Mouse (Mus musculus): ENCODE results near the gene Mif4gd. TPM values are rescaled to one million over a fixed set of nuclear protein-coding genes. Genes with fewer than 3 reads are reported as not detected.
A peak's percentile ranks its signal among the peaks of the same experiment; 100 is the strongest.

Gene Mif4gd
- total RNA-seq, 2 experiments from 2014 or later: 37.6 to 38.8 TPM

DNA sequence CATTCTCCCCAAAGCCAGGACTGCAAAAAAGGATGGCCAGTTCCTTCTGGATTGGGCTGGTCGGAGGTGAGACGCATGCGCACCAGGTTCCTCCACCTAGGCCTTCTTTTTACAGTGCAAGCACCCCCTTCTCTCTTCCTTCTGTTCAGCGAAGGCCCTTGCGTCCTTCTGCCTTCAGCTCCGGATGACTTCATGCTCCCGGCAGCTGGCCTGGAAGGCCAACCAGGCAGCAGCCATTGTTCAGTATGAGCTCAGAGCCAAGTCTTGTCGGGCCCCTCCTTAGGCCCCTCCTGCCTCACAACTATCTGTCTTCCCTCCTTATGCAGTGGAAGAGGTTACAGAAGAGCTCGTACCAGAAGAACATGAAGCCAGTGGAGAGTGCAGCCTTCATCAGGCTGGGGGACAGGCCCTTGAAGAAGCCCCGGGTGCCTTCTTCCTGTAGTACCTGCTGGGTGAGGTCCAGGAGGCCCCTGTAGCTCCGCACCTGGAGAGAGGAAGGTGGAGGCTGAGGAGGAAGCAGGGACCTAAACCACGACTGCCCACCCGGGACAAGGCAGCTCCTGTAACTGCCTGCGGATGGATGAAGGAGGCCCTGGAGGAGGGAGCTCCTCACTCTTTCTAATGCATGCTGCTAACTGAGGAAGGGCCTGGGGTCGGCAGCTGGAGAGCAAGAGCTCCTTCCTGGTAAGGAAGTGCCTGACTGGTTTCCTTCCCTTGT, 2.5 kb upstream of the Mif4gd start:
- intact Hi-C loops (cut with DNase I): no loop called here
- DNase-seq: peak; percentile 58 to 59

DNA sequence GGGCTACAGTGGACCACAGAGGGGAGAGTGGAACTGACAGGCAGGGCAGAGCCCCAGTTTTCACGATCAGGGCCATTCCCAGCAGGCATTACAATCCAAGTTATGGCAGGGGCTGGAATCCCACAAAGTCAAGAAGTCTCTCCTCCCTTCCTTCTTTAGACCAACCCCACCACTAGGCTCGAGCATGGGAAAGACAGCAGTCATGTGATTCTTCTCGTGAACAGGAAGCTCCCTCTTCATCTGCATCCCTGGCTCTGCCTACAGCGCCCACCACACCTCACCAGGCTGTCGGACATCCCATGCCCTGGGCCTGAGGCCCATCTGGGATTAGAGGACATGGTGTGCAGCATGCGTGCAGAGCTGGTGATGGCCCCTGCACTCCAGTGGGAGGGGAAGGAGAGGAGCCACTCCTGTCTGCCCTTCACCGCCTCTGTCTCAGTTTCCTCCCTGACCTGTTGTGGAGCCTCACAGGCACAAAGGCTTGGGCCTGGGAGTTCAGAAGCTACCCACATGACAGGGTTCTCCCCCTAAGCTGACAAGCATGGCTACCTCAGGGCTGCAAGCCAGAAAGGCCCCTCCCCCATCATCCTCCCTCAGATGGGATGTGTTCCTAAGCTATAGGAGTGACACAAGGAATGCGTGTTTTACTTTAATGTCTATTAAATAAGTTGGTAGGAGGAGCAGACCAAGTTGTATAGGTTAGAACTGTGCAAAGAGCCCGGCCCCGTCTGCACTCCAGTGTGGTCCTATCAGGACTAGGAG, 1.8 kb upstream of the Mif4gd start:
- intact Hi-C loops (cut with DNase I): no loop called here
- DNase-seq: no peak

DNA sequence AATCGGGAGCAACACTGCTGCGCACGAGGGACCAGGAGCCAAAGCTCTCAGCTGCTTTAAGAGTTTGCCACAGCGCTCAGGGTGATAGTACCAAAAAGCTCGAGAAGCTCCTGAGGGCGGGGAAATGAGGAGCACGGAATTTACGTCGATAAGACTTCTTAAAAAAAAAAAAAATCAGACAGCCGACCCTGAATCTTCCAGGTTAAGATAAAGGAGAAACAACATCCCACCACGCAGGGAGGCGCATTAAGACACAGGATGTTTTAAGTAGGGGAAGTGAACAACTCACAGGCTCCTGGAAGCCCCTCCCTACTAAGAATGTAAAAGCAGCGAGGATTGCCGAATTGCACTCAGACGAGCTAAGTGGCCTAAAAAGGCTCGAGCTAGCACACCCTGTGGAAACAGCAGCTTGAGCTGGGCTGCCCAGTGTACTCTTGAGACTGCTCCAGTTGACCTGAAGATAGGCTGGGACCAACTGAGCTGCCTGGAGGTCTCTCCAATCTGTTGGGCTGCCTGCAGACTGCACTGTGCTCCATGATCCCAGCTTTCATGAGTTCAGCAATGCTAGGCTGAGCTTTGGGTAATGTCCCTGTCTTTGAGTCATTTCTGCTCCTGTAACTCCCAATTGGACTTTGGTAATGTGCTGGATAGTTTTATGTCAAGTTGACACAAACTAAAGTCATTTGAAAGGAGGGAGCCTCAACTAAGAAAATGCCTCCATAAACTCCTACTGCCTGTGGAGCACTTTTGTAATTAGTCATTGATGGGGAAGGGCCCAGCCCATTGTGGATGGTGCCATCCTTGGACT, 573 bp upstream of the Mif4gd start:
- peak; percentile 38 to 59 for DNase-seq
- intact Hi-C loops (cut with DNase I): no loop called here

DNA sequence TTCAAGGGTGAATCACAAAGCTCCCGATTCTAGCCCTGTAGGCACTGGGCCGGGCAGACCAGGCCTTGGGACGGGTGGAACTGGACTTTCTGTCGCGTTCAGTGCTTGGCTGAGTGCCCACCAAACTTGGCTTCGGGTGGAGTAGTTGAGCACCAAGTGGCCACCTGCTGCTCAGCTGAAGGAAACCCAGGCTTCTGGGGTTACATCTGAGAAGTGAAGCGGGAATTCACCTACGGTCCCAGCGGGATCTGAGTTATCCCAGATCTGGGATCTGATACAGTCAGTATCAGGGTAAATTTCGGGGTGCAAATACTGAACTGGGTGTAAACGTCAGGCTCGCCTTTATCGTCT, 735 bp downstream of the Mif4gd start:
- peak; percentile 88 to 92 for DNase-seq
- intact Hi-C loops (cut with DNase I): no loop called here

DNA sequence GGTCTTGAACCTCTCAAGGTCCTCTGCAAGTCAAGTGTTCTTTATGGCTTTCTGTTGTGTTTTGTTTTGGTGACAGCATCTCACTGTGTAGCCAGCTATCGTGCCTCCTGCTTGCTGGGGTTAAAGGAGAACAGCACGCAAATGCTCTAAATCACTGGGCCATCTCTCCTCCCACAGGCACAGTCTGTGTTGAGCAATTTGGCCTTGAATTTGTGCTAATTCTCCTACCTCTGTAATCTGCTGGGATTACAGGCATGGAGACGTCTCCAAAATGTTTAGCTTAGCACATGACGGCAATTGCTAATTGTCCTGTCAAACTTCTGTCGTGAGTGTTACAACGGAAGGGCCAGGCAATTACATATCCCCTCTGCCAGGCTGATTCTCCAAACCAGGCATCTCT, 1.6 kb downstream of the Mif4gd start:
- intact Hi-C loops (cut with DNase I): no loop called here
- DNase-seq: no peak

DNA sequence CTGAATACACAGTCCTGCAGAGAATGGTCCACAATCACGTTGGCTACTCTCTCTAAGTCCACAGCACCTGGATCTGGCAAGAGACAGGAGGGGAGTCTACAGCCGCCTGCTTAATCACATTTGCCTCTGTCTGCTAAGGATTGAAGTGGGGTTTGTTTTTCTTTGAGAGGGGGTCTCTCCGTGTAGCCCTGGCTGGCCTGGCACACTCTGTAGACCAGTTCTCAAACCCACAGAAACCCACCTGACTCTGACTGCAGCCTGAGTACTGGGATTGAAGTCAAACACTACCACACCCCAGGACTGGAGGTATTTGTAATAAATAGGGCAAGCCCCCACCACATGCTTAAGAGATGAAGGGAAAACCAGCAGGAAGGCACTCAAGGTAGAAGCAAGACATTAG, 3.2 kb downstream of the Mif4gd start:
- intact Hi-C loops (cut with DNase I): no loop called here
- DNase-seq: no peak

DNA sequence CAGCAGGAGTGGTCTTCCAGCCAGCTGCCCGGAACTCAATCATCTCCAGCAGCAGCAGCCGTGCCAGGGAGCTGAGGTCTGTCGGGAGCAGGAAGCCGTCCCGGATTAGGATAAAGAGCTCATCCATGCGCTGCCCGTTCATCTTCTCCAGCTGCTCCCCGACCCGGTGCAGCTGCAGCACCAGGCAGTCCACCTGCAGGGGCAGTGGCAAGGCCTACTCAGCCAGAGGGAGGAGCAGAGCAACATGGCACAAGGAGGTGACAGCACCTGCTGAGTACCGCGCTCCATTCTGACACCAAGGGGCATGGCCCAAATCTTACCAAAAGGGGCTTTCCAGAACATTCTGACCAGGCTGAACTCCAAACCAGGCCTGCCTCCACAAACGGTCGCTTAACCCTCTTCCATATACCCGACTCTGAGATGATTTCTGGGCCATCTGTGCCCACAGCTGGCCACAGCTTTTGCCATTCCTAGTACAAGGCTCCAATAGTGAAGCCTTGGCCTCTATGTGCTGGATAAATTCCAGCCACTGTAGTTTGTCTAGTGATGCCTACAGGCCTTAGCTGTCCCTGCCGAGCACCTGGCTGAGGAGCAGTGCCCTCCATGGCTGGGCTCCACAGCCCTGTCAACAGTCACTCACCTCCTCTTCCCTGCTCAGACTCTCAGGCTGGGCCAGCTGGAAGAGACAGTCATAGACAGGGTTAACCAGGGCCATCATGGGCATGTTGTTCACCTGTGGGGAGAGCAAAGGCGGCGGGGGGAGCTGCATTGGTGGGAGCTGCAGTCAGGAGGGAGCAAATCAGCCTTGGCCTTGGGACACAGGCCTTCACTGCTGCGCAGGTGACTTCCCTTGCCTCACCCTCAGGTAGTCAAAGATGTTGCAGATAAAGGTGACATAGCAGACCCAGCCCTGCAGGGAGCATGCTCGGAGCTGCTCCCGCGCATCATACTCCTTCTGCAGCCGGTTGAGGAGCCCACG, 4.1 kb downstream of the Mif4gd start:
- intact Hi-C loops (cut with DNase I): no loop called here
- no peak for DNase-seq

DNA sequence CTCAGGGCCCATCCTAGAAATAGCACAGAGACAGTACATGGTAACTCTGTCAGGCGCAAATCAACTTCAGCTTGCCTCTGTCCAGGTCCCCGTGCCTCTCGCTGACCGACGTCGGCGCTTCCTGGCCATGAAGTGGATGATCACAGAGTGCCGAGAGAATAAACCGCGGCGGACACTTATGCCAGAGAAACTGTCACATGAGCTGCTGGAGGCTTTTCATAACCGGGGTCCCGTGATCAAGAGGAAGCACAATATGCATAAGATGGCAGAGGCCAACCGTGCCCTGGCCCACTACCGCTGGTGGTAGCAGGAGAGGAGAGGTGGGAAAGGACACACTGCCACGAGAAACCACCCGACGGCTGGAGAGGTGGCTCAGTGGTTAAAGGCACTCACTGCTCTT, 6.0 kb downstream of the Mif4gd start:
- no peak for DNase-seq
- intact Hi-C loops (cut with DNase I): no loop called here

DNA sequence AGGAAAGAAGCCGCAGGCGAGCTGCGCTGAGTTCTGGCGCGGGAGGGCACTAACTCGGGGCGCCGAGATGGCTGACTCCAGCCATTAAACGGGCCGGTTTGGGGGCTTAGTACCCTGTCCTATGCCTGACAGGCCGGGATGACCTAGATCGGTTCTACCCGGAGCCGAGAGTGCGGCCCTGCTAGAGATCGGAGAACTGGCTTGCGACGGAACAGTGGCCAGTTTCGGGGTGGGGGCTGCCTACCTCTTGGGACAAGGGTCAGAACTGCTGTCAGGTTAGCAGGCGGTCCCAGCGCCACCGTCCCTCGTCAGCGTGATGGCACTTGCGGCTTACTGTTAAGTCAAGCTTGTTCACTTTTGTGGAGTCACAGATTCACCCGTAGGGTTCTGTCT, 8.5 kb downstream of the Mif4gd start:
- intact Hi-C loops (cut with DNase I): loop anchor here (5.0 kb wide), 2 partner anchors 67 to 112 kb away; partner anchors contain the start of genes Nt5c and Sumo2
- DNase-seq: no peak

DNA sequence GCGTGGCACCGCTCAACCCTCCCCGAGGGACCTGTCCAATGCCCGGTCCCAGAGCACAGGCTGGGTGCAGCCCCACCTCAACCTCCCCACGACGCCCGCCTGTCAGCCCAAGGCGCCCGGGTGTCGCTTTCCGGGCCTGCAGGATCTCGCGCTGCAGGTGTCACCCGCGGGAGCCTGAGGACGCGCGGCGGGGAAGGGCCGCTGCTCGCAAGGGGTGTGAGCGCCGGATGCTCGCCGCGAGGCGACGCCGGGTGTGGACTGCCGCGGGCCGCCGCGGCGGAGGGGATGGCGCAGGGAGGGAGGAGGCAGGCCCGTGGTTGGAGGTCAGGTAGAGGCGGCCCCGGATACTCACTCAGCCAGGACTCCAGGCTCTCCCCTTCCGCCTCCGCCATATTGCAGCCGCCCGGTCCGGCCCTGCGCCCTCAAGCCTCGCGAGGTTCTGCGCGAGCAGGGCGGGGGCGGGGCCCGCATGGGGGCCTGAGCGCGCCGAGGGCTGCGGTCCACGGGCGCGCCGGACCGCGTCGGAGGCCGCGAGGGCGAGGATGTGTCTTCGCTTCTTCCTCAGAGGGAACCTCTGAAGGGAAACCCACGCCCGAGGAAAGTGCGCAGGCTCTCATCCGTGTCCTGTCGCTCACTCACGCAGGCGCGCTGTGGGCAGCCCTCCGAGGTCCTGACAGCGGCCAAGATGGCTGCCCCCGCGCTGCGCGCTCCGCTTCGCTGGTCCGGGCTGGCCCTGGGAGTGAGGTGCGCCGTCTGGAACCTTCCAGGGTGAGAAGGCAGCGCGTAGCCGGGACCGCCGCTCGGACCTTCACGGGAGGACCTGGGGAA, 9.1 kb downstream of the Mif4gd start, which contains the start of the genes Mrps7 and Gga3:
Mrps7 (plus strand) TSS at position 450 of the 828 bp plus-strand sequence.
Gga3 (minus strand) TSS at position 576 of the 828 bp plus-strand sequence.
- intact Hi-C loops (cut with DNase I): loop anchor here (5.0 kb wide), 2 partner anchors 66 to 111 kb away; partner anchors contain the start of genes Nt5c and Sumo2
- peak; percentile 95 for DNase-seq

DNA sequence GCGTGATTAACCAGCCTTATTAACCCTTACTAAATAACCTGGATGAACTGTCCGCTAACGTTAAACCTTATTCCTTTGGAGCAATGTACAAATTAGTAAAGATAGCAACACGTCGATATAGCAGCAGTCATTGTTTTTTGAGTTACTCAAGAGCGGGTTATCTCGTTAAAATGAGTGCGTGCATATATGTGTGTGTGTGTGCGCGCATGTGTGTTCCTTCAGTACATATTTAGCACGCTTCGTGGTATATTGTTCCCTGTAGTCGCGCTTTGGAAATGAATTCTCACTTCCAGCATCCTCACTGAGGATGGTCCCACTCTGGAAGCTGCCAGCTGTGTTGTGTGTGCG, 9.7 kb downstream of the Mif4gd start:
- DNase-seq: no peak
- intact Hi-C loops (cut with DNase I): loop anchor here (5.0 kb wide), 2 partner anchors 66 to 111 kb away; partner anchors contain the start of genes Nt5c and Sumo2

DNA sequence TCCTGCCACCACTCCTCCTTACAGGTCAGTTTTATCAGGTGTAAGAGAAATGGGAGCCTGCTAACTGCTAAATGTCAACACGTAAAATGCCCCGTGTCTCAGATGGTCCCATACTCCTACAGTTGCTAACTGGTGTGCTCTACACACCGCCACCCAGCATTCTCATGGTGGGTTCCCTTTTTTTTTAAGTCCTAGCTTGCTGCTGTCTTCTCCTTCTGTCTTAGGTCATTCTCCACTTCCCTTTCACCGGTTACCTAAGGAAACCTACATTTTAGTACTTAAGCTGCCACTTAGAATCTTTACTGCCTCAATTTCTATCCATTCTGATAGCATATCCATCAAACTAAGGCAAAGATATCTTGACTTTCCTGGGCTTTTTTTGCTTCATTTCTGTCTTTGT, 11.6 kb downstream of the Mif4gd start:
- no peak for DNase-seq
- intact Hi-C loops (cut with DNase I): loop anchor here (5.0 kb wide), 2 partner anchors 64 to 109 kb away; partner anchors contain the start of genes Nt5c and Sumo2

DNA sequence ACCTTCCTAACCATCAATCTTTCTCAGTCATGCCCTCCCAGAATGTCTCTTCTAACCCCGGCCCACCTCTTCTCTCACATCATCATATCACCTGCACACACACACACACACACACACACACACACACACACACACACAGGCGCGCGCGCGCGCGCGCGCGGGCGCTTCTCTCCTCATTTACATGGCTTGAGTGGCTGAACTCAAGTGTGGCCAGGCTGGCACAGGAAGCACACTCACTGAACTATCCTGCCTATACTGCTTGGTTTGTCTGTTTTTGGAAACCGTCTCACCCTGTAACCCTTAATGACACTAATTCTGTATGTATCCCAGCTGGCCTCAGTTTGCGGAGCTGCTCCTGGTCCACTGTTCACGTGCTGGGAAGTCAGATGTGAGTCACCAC, 12.0 kb downstream of the Mif4gd start:
- intact Hi-C loops (cut with DNase I): loop anchor here (5.0 kb wide), 2 partner anchors 63 to 108 kb away; partner anchors contain the start of genes Nt5c and Sumo2
- no peak for DNase-seq

DNA sequence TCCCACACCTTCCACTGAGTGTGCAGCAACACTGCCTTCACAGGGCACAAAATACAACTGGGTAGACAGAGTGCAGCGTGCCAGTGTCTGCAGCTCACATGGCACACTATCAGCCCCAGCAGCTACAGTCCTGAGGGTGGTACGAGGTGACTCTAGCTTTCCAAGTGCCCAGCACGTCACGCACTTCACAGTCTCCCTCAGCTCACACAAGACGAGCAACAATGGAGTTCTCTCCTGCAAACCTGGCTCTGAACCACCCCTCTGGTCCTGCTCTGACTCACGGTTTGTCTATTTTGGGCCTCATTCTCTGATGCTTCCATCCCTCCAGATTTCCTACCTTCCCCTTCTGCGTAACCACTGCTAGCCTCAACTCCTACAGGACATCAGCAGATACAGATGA, 13.0 kb downstream of the Mif4gd start:
- peak in 1 of 2 experiments; percentile 29 for DNase-seq
- intact Hi-C loops (cut with DNase I): loop anchor here (5.0 kb wide), 2 partner anchors 62 to 107 kb away; partner anchors contain the start of genes Nt5c and Sumo2

DNA sequence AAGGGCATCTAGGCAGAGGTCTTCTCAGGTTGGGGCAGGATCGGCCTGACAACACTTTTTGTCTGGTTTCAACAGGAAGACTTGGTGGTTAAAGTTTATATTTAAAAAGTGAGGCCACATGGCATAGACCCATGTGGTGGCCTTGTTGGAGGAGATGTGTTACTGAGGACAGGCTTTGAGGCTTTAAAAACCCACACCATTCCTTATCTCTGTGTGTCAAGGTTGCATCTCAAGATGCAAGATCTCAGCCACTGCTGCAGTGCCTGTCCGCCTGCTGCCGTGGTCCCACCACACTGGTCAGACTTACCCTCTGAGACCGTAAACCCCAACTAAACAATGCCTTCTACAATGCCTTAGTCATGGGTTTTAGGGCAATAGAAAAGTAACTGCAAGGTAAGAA, 14.5 kb downstream of the Mif4gd start:
- intact Hi-C loops (cut with DNase I): no loop called here
- no peak for DNase-seq

DNA sequence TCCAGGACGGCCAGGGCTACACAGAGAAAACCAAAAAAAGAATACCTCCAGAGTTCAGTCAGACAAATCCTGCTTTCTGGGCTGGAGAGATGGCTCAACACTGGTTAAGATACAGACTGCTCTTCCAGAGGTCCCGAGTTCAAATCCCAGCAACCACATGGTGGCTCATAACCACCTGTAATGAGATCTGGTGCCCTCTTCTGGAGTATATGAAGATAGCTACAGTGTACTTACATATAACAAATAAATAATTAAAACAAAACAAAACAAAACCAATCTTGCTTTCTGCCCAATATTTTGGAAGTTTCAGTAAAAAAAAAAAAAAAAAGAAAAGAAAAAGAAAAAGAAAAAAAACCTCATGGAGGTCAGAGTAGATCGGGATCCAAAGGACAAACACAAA, 17.6 kb downstream of the Mif4gd start:
- no peak for DNase-seq
- intact Hi-C loops (cut with DNase I): no loop called here

DNA sequence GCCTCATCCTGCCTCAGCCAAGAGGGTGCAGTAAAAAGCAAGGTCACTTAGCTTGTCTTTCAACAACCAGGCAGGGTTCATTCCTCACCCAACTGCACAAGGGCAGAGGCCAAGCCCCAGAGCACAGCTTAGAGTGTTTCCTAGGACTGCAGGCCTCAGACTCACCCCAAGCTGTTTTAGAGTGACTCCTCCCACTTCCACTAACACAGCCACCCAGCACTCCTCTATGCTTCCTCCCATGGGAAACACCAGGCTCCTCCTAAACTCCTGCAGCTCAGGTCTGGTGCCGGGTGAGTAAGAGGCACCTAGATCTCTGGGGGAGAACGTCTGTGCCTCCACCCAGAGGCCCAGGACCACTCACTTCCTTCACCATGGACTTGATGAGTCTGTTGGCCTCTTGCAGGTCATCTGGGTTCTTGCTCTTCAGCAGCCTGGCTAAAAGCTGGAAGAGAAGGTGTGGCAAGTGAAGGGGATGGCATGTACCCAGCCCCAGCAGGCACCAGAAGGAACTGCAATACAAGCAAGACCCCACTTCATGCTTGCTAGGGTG, 22.2 kb downstream of the Mif4gd start:
- no peak for DNase-seq
- intact Hi-C loops (cut with DNase I): no loop called here

DNA sequence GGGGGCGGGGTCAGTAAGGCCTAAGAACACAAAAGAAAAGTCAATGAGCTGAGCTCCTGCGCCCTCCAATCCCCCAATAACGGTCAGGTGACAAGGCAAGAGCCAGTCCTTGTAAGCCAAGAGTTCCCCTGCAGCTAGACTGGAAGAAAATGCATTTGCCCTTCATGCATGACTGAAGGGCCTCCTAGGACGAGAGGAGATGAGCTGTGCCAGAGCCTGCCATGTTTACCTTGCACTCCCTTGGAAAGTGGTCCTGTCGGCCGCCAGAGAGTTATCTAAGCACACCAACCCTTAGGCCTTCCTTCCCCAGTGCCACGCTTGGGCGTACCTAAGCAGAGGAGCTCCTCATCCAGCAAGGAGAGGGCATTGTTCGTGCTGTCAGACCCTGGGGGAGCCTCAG, 24.8 kb downstream of the Mif4gd start:
- no peak for DNase-seq
- intact Hi-C loops (cut with DNase I): no loop called here

DNA sequence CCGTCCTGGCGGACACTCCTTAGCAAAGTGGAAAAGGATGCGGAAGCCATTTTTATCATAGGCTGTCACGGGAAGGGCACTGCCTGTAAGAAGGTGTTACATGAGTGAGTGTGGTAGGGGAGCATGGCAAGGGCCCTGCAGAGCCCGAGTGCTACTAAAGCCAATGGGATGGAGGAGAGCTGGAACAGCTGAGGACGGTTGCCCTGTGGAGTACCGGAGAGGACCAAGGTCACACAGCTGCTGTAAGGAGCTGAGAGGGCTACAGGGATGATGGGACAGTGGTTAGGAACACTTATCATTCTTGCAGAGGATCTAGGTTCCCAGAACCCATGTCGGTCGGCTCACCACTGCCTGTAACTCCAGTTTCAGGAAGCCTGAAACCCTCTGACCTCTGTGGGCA, 26.4 kb downstream of the Mif4gd start:
- DNase-seq: no peak
- intact Hi-C loops (cut with DNase I): no loop called here
